8 mouse cellular contexts compared by ENCODE assay signal in genomic region chr8:11004781-11005459, GRCm38 (mm10). TPM values are rescaled to one million over a fixed set of nuclear protein-coding genes. Genes with fewer than 3 reads are reported as not detected.
DNase-seq lines count a peak whose midpoint lies in the region; ATAC-seq and TF ChIP-seq lines count a peak whose summit lies in the region.

No protein-coding gene starts in this region.

- 62% methylated on average over 22 of the region's 22 CpGs for WGBS in heart, embryonic 13.5 days
- 67% methylated on average over 22 of the region's 22 CpGs for WGBS in heart, postnatal 0 days
- WGBS in liver, embryonic 16.5 days (ENCODE audit: insufficient replicate concordance), result 73% methylated on average over 22 of the region's 22 CpGs

- peaks cover 21% of the 10 kb centered on the region for H3K36me3 ChIP-seq in heart, embryonic 13.5 days
- peaks cover 13% of the 10 kb centered on the region for H3K36me3 ChIP-seq in heart, postnatal 0 days (replicated peaks; ENCODE audit: control insufficient read depth, insufficient read depth, low read length)
- H3K36me3 ChIP-seq in liver, embryonic 16.5 days (ENCODE audit: control insufficient read depth, insufficient read depth), result no peaks in the 10 kb centered on the region; the same call in none of the 2 replicates

- peak overlapping the region; percentile 91 for H3K4me2 ChIP-seq in heart, embryonic 13.5 days
- peak overlapping the region; percentile 85 for H3K4me2 ChIP-seq in heart, postnatal 0 days (ENCODE audit: low read depth, low read length)
- H3K4me2 ChIP-seq in liver, embryonic 16.5 days (ENCODE audit: low read depth, low read length), result peak overlapping the region; percentile 92

- peak overlapping the region; percentile 84 for H3K4me3 ChIP-seq in heart, embryonic 13.5 days
- H3K4me3 ChIP-seq in brown adipose tissue, adult 24 weeks (ENCODE audit: insufficient read depth, low read depth, low read length), result peak overlapping the region; percentile 44
- peak overlapping the region; percentile 88 for H3K4me3 ChIP-seq in heart, postnatal 0 days (ENCODE audit: low read depth, low read length)
- H3K4me3 ChIP-seq in liver, embryonic 16.5 days (ENCODE audit: low read depth, low read length), result peak overlapping the region; percentile 91

- H3K9me3 ChIP-seq in heart, embryonic 13.5 days, result no peaks in the 10 kb centered on the region
- no peaks in the 10 kb centered on the region for H3K9me3 ChIP-seq in heart, postnatal 0 days (replicated peaks; ENCODE audit: control insufficient read depth, low read length)
- no peaks in the 10 kb centered on the region for H3K9me3 ChIP-seq in liver, embryonic 16.5 days (replicated peaks; ENCODE audit: control insufficient read depth, low read length)

- H3K27ac ChIP-seq in heart, embryonic 13.5 days (replicated peaks), result peak overlapping the region; percentile 77
- H3K27ac ChIP-seq in brown adipose tissue, adult 24 weeks (replicated peaks; ENCODE audit: low read depth, low read length), result no peak overlapping the region
- H3K27ac ChIP-seq in heart, postnatal 0 days (ENCODE audit: low read depth), result no peak overlapping the region
- no peak overlapping the region; the same call in 1 of the 2 replicates for H3K27ac ChIP-seq in liver, embryonic 16.5 days (ENCODE audit: low read length)

- TF ChIP-seq CTCF in heart, postnatal 0 days (IDR thresholded peaks at IDR 0.05; ENCODE audit: low read depth), result no peak

- peak overlapping the region; percentile 95 for H3K9ac ChIP-seq in heart, embryonic 13.5 days
- H3K9ac ChIP-seq in heart, postnatal 0 days (replicated peaks; ENCODE audit: low read depth, low read length), result peak overlapping the region; percentile 96
- peak overlapping the region; percentile 93 for H3K9ac ChIP-seq in liver, embryonic 16.5 days (ENCODE audit: low read depth, low read length)

- ATAC-seq in heart, embryonic 13.5 days (ENCODE audit: extremely low read depth, insufficient number of reproducible peaks, low FRiP score, low TSS enrichment), result no peak
- no peak for ATAC-seq in heart, postnatal 0 days (ENCODE audit: insufficient read depth, low read depth)
- ATAC-seq in liver, embryonic 16.5 days (ENCODE audit: low read depth), result no peak
- ATAC-seq in megakaryocyte progenitor cell, adult 5-6 weeks (replicated peaks; ENCODE audit: poor library complexity), result no peak

- TF ChIP-seq EP300 in heart, postnatal 0 days (IDR thresholded peaks at IDR 0.05; ENCODE audit: low read depth), result no peak

- no peak for DNase-seq in heart, adult 11 months
- DNase-seq in heart, postnatal 0 days (ENCODE audit: low spot score), result no peak
- DNase-seq in urinary bladder, postnatal 10 days (ENCODE audit: low spot score), result no peak
- no peak for DNase-seq in layer of hippocampus, adult 9-10 months (ENCODE audit: low spot score)

- H3K4me1 ChIP-seq in heart, embryonic 13.5 days, result peaks cover 71% of the 10 kb centered on the region
- H3K4me1 ChIP-seq in brown adipose tissue, adult 24 weeks (ENCODE audit: control insufficient read depth, insufficient read depth, insufficient read length, low read length), result peaks cover 27% of the 10 kb centered on the region
- peaks cover 48% of the 10 kb centered on the region for H3K4me1 ChIP-seq in heart, postnatal 0 days (ENCODE audit: control insufficient read depth, insufficient read depth)
- peaks cover 55% of the 10 kb centered on the region for H3K4me1 ChIP-seq in liver, embryonic 16.5 days (ENCODE audit: control insufficient read depth, low read depth, low read length)

- H3K27me3 ChIP-seq in heart, embryonic 13.5 days (replicated peaks), result no peaks in the 10 kb centered on the region; the same call in none of the 2 replicates
- H3K27me3 ChIP-seq in heart, postnatal 0 days (ENCODE audit: control insufficient read depth, insufficient read depth, low read length), result peaks cover 5% of the 10 kb centered on the region; the same call in 1 of the 2 replicates
- no peaks in the 10 kb centered on the region for H3K27me3 ChIP-seq in liver, embryonic 16.5 days (ENCODE audit: control insufficient read depth, insufficient read depth, low read depth, low read length)

RNA-seq across cellular contexts. Expression of gene Irs2, which starts 3.3 kb away (rescaled TPM):
- 3.0 and 3.2 TPM in 2 replicates for polyA plus RNA-seq in heart, embryonic 13.5 days (2015; fragmentation: Nextera tagmentation; extraction: Ambion mirVana)
- 7.4 and 14.6 TPM in 2 replicates for polyA plus RNA-seq in brown adipose tissue, adult 24 weeks (2012; ENCODE audit: insufficient read depth, insufficient read length, missing spikeins)
- 39.3 and 53.4 TPM in 2 replicates for total RNA-seq in heart, postnatal 0 days (2014; rRNA removed; ENCODE audit: low replicate concordance)
- polyA plus RNA-seq in heart, postnatal 0 days (2015; fragmentation: Nextera tagmentation; extraction: Ambion mirVana), result 1.6 and 2.0 TPM in 2 replicates
- polyA plus RNA-seq in liver, embryonic 16.5 days (2015; fragmentation: Nextera tagmentation; extraction: Ambion mirVana), result 3.0 and 3.2 TPM in 2 replicates
- 4.6 and 6.0 TPM in 2 replicates for total RNA-seq in megakaryocyte progenitor cell, adult 5-6 weeks (2015)
- total RNA-seq in megakaryocyte progenitor cell, adult 5-6 weeks (2017), result 2.7 and 4.9 TPM in 2 replicates
